Mouse (Mus musculus): Measurements from ENCODE around the gene Paqr5.

The Paqr5 gene

DNA sequence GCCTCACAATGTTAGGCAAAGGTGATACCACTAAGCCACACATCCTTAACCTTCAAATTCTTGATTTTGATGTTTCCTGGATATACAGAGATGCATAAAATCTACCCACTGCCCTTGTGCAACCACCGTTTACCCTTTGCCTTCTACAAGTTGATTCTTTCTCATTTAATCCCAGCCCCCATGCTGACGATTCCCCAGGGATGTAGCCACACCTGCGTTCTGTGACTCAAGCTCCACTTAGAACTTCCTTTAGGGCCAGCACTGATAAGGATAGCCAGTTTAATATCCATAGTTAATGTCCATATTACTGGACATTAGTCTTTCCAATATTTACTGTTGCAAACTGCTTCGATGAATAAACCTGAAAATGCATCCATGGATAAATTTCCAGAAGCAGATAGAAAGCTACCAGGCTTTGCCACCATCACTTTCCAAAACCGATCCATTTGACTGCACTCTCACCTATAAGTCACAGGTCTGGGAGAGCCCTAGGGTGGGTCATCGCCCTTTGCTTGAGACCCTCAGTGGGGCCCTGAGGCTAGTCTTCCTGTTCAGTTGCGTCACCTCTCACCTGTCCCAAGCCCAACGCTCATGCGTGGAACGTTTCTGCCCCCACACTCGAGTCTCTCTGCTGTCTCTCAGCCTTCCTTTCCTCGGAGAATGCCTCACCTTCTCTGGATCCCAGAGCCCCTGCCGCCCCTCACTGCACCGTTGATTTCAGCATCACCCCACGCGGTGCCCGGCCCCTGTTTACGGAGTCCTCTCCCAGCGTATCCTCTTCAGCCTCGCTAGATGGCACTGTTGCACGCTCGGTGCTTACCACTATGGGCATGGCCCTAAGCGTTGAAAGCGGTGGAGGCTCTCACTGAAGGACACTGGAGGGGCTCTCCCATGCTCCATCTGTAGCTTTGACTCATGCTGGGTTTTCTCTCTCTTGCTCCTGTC is 79.0 kb downstream of the Paqr5 start:
- peak; percentile 62 for DNase-seq

DNA sequence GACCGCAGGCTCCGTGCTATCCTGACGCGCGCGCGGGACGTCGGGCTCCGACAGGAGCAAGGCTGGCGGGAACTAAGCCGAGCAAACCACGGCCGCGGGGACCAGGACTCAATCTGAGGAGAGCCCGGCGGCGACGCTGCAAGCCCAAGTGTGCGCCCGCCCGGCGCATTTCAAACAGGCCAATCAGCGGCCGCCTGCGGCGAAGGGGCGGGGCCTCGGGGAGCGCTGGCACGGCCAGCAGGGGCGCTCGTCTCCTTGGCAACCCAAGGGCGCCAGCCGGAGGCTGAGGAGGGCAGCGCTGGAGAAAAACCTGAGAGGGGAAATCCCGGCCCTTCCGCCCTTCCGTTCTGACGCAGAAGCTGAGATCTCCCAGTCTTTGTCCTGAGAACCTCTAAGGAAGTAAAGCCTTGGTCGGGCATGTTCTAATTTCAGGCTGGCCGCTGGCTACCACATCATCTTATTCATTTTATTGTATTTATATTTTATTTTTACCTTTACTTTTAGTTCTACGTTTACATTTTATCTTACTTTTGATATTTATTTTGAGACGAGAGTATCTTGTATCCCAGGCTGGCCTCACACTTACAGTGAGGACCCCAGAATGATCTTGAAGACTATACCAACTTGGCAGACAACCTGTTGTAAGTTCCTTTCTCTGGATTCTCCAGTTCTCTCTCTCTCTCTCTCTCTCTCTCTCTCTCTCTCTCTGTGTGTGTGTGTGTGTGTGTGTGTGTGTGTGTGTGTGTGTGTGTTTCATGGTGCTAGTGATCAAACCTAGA is 79.8 kb downstream of the Paqr5 start, which contains the start of gene Kif23:
Gene Kif23 (minus strand): TSS at position 152 of the 779 bp plus-strand sequence.
- DNase-seq: peak; percentile 93

DNA sequence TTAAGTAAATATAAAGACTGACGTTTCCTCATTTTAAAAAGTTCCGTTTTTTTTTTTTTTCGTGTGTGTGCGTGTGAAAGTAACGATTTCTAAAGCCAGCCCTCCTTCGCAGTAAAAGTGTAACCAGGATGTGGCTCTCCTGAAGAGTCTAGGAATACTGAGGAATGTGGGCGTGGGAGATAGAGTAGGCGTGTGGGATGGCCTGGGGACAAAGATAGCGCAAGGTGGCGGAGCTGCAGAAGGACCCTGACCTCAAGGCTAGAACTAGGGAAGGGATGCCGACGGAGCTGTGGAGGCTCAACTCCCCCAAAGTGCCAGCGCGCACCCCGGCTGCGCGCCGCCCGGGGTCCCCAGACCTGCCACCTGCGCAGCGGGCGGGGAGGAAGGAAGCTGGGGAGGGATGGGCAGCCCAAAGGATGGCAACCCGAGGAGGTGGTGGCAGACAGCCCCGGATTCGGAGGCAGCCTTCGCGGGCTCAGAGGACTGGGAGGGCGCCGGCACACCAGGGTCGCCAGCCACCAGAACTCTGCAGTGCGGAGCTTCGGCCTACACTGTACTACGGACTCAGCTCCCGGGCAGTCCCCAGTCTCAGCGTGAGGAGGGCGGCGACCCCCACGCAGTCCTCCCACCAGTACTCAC is 80.6 kb downstream of the Paqr5 start:
- DNase-seq: no peak

DNA sequence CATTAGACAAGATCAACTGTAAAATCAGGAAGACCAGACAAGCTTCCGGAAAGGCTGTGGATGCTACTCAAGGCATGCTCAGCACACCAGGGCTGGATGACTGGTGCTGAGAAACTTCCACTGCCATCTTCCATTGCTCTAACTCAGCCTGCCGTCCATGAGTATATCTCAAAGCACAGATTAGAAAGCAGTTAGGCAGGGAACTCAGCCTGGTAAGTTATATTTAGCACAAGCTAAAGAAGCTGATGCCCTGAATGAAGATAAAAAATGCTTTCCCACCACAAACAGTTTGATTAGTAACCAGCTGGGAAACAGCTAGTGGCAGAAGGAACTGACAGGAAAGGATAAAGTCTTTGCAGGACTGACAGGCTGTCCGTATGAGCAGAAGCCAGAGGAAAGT is 85.6 kb downstream of the Paqr5 start:
- DNase-seq: no peak

DNA sequence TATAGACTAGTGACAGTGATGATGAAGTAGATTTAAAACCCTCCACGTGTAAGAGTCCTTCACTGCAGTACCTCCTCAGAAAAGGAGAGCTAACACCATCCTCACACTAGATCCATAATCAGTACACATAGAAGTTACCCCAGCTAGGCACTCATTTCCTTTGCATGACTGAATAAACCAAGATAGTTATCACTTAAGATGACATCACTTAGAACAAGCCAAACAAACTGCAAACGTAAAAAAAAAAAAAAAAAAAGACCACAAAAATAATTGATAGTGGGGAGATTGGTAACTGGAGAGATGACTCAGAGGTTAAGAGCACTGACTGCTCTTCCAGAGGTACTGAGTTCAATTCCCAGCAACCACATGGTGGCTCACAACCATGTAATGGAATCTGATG is 93.3 kb downstream of the Paqr5 start:
- DNase-seq: no peak

DNA sequence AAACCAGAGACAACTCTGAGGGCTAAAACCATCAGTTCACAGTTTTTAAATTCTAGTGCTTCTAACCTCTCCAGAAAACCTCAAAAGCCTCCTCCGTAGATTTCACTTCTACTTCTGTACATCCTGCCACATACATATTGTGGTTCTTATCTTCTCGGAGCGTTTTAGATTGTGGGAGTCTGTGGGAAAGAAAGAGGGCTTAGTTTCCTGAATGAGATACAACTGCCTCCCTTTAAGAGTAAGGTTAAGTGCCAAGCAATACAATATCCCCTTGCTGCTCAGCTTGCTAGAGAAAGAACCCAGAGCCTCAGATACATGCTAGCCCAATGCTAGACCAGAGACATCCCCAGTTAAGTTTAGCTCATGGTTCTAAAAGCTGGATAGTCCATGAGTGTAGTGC is 94.6 kb downstream of the Paqr5 start:
- DNase-seq: no peak

DNA sequence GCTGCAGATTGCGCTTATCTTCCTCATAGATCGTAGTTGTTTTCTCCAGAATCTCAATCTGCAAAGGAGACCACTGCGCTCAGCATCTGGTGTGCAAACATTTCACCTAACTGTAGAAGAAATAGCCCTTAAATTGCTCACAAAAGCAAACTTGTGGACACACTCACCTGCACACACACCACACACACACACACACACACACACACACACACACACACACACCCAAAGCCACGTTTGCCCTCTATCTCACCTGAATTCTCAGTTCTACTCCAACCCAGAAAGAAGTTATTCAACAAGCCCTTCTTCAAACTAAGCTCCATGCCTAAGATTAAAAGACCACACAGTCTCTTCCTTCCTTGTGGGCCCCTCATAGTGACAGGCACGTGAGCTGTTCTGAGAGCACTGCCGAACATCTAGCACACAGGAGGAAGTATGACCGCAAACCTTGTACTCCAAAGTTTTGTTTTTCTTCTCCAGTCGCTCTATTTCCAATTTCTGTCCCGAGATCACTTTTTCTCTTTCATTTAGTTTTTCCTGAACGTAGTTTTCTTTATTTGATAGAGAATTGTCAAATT is 101.5 kb downstream of the Paqr5 start:
- no peak for DNase-seq

DNA sequence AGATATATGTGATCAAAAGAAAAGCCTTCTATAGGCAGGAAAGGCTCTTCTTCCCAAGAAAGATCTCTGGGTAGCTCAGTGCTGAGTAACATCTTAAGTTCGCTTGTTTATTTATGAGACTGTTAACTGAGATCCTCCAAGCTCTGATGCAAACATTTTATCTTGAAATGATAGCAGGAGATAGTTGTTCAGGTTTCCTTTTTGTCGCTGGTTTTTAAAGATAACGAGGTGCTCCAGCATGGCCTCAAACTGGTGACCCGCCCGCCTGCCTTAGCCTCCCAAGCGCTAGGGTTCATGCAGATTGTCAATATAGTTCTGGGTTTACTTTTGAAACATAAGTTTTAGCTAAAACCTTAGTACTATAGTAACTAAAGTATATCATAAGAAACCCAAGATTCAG is 106.3 kb downstream of the Paqr5 start:
- no peak for DNase-seq

DNA sequence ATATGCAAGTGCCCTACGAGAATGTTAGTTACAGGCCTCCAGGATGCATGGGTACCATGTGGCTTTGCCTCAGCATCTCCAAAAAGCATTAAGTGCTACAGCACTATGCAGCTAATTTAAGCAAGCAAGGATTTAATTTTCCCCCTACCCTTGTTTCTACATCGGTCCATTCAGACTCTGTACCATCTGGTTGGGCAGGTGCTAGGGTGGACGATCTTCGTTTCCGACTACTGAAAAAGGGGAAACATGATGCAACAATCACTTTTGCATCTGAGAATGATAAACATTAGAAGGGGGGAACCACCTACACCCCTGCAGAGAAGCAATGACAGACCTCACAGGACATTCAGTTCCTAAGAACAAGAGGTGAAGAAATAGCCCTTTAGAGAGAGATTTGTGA is 107.2 kb downstream of the Paqr5 start:
- DNase-seq: no peak

DNA sequence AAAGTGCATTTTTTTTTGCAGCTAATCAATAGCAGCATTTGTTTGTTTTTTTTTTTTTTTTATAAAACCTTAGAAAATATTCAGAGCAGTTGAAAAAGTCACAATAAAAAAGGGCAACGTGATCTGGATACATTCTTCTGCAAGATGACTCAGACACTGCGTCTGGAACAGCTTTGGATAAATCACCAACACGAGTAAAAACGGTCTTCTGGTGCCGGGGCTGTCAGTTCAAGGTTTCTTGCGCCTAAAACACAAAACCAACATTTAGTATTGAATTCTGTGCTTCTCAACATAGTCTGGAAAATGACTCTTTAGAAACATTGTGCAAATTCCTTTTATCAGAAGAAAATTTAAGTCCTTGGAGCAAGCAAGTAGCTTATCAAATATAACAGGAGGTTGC is 109.2 kb downstream of the Paqr5 start:
- DNase-seq: no peak

DNA sequence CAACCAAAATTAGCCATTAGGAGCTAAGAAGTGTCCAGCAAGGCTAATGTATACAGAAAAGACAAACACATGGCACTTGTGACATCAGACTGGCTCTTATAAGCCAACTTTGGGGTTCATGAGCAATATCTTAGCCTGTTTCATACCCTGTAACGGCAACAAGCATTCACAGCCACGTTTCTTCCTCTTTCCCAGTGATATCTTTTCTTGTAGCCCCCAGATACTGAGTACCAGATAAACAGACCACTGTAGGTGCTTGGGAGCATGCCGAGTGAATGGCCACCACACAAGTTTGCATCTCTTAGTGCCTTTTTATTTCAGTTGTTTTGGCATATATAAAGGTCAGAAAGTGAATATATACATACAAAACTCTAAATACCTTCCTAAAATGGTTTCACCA is 109.7 kb downstream of the Paqr5 start:
- no peak for DNase-seq

DNA sequence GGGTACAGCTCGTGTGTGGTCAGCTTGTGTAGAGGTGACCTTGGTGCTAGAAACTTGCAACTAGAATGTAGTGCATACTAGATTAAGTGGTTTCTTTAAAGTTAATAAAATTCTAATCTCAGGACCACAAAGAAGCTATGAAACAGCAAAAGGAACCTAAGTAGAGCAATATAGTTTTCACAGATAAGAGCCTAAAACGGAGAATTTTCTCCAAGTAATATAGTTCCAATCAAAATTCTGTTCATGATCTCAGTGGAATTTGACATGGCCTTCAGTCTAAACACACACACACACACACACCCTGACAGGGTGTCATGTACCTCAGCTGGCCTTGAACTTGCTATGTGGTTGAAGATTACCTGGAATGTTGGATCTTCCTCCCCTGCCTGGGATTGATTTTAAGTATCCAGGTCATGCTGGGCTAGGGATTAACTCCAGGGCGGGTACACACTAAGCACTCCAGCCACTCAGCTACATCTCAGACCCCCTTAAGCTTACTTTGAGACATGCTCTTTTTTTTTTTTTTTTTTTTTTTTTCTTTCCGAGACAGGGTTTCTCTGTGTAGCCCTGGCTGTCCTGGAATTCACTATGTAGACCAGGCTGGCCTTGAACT is 111.2 kb downstream of the Paqr5 start:
- DNase-seq: no peak

DNA sequence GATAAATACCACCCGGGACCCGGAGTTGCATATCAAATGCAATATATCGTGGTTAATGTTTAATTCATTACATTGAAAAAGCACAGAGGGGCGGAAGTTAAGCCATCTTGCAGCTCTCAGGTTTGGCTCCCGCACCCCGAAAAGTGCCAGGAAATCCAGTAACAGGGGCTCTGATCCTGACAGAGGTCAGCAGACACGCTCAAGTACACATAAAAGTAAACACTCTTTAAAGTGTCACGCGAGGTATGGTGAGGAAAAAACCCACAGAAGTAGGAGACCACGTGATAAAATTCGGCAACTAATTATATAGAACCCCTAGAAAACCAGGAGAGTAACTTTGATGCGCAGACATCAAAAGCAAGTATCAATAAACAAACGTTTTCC is 111.7 kb downstream of the Paqr5 start:
- DNase-seq: no peak

DNA sequence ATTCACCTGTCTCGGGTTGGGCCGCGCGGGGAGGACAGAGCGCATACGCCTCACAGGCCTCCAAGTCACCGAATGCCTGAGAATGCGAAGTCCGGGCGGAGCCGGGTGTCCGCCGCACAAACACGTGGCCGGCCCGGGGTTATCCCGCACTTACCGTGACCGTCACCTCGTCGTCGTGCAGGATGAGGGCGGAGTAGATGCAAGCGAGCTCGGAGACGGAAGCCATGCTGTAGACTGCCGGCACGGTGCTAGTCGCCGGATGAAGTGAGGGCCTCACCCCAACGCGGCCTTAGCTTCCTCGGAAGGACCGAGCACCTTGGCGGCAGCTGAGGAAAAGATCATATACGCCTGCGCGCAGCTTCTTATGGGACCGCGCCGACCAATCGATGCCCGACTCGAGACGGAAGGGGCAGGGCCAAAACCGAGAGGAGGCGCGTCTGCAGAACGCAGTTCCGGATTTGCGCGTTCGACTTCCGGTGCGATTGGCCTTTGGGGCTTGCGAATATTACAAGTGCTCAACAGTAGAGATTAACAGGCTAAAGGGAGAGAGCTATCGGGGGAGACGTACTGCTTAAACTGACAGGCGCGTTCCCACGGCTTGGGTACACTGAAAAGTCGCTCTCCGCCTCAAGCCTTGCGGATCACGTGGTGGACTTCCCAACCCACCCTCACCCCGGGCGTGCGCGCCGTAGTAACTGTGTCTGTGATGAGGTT is 112.3 kb downstream of the Paqr5 start, which contains the start of gene Rplp1:
Gene Rplp1 (minus strand): TSS at position 340 of the 714 bp plus-strand sequence.
- DNase-seq: peak; percentile 96

DNA sequence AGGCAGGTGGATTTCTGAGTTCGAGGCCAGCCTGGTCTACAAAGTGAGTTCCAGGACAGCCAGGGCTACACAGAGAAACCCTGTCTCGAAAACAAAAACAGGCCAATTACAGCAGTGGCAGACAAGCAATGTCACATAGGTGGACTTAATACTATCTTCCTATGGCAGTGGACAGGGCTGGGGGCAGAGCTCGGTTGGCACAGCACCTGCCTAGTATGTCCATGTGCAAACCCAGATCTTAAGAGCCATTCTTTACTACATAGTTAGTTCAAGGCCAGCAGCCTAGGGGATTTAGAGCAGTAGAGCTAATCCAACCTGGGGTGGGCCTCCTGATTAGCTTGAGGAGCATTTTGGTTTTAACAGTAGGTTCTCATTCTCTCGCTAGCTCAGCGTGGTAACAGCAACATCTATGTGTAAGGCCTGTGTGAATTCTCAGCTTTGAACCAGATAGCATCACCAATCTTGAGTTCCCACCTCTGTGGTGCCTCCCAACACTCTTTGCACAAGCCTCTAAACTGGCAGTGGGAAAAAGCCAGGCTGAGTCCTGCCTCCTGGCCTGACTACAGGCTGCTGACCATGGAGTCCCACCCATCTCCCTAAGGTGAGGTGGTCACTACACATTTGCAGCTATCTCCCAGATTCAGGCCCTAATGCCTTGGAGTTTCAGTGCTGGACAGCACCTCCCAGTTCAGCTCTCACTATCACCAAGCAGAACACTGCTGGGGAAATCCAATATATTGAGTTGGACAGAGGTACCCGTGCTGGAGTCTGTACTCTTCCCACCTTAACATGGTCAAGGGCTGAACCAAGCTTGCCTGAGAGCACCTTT is 115.1 kb downstream of the Paqr5 start:
- no peak for DNase-seq

DNA sequence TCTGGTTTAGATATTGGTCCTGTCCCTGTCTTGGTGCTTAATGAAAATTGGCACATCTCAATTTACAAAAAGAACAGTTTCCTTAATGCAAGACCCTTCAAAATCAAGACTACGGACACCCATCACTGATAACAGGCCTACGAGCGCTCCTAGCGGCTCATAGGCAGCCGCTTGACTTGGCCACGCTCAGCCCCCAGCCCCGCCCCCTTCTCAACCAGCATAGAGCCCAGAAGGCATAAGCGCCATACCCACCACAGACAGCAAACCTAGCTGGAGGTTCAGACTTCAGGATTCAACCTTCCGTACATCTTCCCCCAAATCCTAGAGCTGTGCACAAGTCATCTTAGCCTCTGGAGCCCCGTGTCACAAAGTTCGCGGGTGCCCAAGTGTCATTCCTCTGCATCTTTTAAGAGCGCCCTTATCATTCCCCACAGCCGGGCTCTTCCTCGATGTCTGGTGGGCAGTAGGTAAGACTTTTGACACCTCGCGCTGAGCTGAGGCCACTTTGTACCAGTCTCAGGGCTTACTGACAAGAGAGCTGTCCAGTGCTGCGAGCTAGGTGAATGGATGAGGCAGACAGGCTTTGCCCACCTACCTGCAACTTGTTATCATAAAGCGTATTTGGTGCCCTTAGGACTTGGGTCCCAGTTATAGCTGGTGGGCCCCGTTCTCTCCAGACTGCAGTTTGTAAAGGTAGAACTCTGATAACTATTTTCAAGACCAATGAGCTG is 116.0 kb downstream of the Paqr5 start:
- no peak for DNase-seq

DNA sequence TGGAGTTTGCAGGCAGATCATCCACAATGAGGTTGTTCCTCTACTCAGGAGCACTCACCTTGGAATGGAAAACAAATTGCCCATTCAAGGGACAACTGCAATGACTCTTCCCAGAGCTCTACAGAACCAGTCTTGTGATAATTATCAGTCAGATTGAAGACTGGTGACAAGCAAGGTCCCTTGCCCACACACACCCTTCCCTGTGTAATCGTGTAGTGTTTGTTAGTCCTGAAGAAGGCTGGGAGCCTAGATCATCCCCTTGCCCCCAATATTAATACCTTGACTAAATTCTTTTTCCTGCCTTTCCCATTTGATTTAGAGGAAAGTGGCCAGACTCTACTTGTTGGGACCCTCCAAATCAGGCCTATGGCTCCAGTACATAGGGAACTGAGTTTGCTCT is 117.0 kb downstream of the Paqr5 start:
- DNase-seq: no peak

DNA sequence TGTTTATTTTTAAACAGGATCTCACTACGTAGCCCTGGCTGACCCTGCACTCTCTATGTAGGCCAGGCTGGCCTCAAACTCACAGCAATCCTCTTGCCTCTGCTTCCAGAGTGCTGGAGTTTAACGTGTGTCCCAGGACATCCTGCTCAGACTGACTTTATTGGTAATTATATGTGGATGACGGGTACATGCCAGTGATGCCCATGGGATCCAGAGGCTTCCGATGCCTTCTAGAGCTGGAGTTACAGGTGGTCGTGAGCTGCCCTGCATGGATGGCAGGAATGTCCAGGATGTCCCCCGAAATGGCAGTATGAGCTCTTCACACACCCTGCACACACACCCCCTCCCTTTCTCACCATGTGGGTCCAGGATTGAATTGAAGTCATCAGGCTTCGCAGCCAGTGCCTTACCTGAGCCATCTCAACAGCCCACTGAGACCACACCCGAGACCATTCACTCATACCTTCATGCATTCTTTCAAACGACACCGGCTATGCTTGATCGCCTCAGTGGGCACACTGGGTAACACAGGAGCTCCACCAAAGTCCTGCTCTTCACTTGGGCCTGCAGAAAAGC is 117.7 kb downstream of the Paqr5 start:
- DNase-seq: no peak

DNA sequence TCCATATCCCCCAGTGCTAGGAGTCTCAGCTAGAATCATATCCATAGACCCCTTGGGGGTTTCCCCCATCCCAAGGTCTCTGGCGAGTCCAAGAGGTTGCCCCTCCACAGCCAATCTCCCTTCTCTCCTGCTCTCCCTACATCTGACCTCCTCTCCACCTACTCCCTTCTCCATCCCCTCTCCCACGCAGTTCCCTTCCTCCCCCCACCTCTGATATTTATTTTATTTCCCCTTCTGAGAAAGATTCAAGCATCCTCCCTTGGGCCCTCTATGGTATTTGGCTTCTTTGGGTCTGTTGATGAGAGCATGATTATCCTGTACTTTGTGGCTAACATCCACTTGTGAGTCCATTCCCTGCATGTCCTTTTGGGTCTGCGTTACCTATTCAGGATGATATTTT is 118.3 kb downstream of the Paqr5 start:
- no peak for DNase-seq

Measured in cerebellum, adult 9-10 months (tissue).